Mouse (Mus musculus) lung, postnatal 4 days (tissue): ENCODE results near the gene Rnase12.
A peak's percentile ranks its signal among the peaks of the same experiment; 100 is the strongest.

Experiments
- DNase-seq, 2 experiments: peaks; one replicate each; pipeline ENCODE4 v3.0.0; 2021

Gene Rnase12

GRCm38 (mm10) chr14:51057401-51057831 lies at the start of gene Rnase12:
Gene Rnase12, minus strand, starts transcription at chr14:51057661.
- no peak for DNase-seq

GRCm38 (mm10) chr14:51106449-51106967 lies 49.0 kb upstream of the Rnase12 start:
- no peak for DNase-seq

GRCm38 (mm10) chr14:51104366-51104765 lies 46.9 kb upstream of the Rnase12 start:
- DNase-seq: no peak

GRCm38 (mm10) chr14:51103217-51103616 lies 45.8 kb upstream of the Rnase12 start:
- DNase-seq: peak; percentile 43 to 69

- no peak for DNase-seq
Observed at GRCm38 (mm10) chr14:51101284-51101683, 43.8 kb upstream of the Rnase12 start.

GRCm38 (mm10) chr14:51098921-51099320 lies 41.5 kb upstream of the Rnase12 start:
- DNase-seq: no peak

- DNase-seq: peak in 1 of 2 experiments; percentile 81
Observed at GRCm38 (mm10) chr14:51098300-51098699, 40.8 kb upstream of the Rnase12 start.

- DNase-seq: peak; percentile 52 to 70
Observed at GRCm38 (mm10) chr14:51095736-51096524, 38.5 kb upstream of the Rnase12 start.

- DNase-seq: no peak
Observed at GRCm38 (mm10) chr14:51094921-51095320, 37.5 kb upstream of the Rnase12 start.

- peak in 1 of 2 experiments; percentile 22 for DNase-seq
Observed at GRCm38 (mm10) chr14:51094096-51094875, 36.8 kb upstream of the Rnase12 start.

GRCm38 (mm10) chr14:51093496-51093895 lies 36.0 kb upstream of the Rnase12 start:
- no peak for DNase-seq

GRCm38 (mm10) chr14:51092073-51092620 lies 34.7 kb upstream of the Rnase12 start:
- no peak for DNase-seq

- DNase-seq: peak; percentile 79 to 85
Observed at GRCm38 (mm10) chr14:51090921-51091900, 33.8 kb upstream of the Rnase12 start, which contains the start of the genes Rnase4 and Ang. Gene Rnase4, plus strand, starts transcription at chr14:51091077. Gene Ang, plus strand, starts transcription at chr14:51091150.

- peak; percentile 74 to 89 for DNase-seq
Observed at GRCm38 (mm10) chr14:51090077-51090781, 32.8 kb upstream of the Rnase12 start.

- no peak for DNase-seq
Observed at GRCm38 (mm10) chr14:51089674-51090076, 32.2 kb upstream of the Rnase12 start.

GRCm38 (mm10) chr14:51088970-51089673 lies 31.7 kb upstream of the Rnase12 start:
- DNase-seq: peak; percentile 94 to 97

GRCm38 (mm10) chr14:51088166-51088969 lies 30.9 kb upstream of the Rnase12 start:
- peak; percentile 79 to 84 for DNase-seq

GRCm38 (mm10) chr14:51087762-51088161 lies 30.3 kb upstream of the Rnase12 start:
- no peak for DNase-seq

- DNase-seq: no peak
Observed at GRCm38 (mm10) chr14:51085911-51086310, 28.4 kb upstream of the Rnase12 start.

- DNase-seq: no peak
Observed at GRCm38 (mm10) chr14:51085086-51085485, 27.6 kb upstream of the Rnase12 start.
